Mouse (Mus musculus) myocyte (in vitro differentiated cells): ENCODE results near the gene Actr6.

Source experiments
- CEBPB ChIP-seq: IDR thresholded peaks from 2 replicates; pipeline ENCODE4 v1.6.1; 2011; ENCODE audit warnings: mild to moderate bottlenecking, moderate library complexity; ENCODE audit not compliant: poor library complexity, insufficient read depth, severe bottlenecking
- E2F4 ChIP-seq: IDR thresholded peaks from one replicate; pipeline ENCODE4 v1.6.1; 2011; ENCODE audit warnings: mild to moderate bottlenecking, control low read depth, moderate library complexity; ENCODE audit not compliant: insufficient read depth
- MAX ChIP-seq: IDR thresholded peaks from one replicate; pipeline ENCODE4 v1.6.1; 2011; ENCODE audit warnings: low read depth, mild to moderate bottlenecking, control low read depth
- MYOD1 ChIP-seq, 3 experiments: IDR thresholded peaks; one replicate each; pipeline ENCODE4 v1.6.1; 2011; ENCODE audit warnings: control low read depth in 2 of 3, low read depth in 2 of 3, mild to moderate bottlenecking in 2 of 3, moderate library complexity in 1 of 3; ENCODE audit not compliant: insufficient read length in 2 of 3, control insufficient read depth in 1 of 3
- POLR2A ChIP-seq: IDR thresholded peaks from one replicate; pipeline ENCODE4 v1.6.1; 2011; ENCODE audit warnings: low read depth, mild to moderate bottlenecking, control low read depth, moderate library complexity; ENCODE audit not compliant: insufficient read length
- POLR2AphosphoS2 ChIP-seq: IDR thresholded peaks from one replicate; pipeline ENCODE4 v1.6.1; 2011; ENCODE audit warnings: low read depth, control low read depth; ENCODE audit not compliant: insufficient read length
- REST ChIP-seq: IDR thresholded peaks from one replicate; pipeline ENCODE4 v1.6.1; 2011; ENCODE audit warnings: mild to moderate bottlenecking, control low read depth, moderate library complexity; ENCODE audit not compliant: insufficient read depth, insufficient read length
- TCF12 ChIP-seq: IDR thresholded peaks from one replicate; pipeline ENCODE4 v1.6.1; 2011; ENCODE audit warnings: mild to moderate bottlenecking, control low read depth; ENCODE audit not compliant: poor library complexity, insufficient read depth, severe bottlenecking
- USF1 ChIP-seq: IDR thresholded peaks from one replicate; pipeline ENCODE4 v1.6.1; 2011; ENCODE audit warnings: low read depth, mild to moderate bottlenecking, control low read depth, moderate library complexity

- TF ChIP-seq USF1 (no peak), POLR2A (no peak), CEBPB (no peak), E2F4 (no peak), POLR2AphosphoS2 (no peak), TCF12 (no peak), REST (no peak), MAX (no peak), MYOD1 (IDR thresholded peaks at IDR 0.05; ENCODE audit: control insufficient read depth in 1 of 3, insufficient read length in 2 of 3, low read depth in 2 of 3) (no peak)
These were observed 36.7 kb downstream of the Actr6 start for GRCm38 (mm10) chr10:89695194-89695911.
